Mouse (Mus musculus) embryonic fibroblast, embryonic 13.5 days (primary cell): ENCODE measurements around the gene Creb1.

Source experiments
- CTCF ChIP-seq: IDR thresholded peaks from 2 replicates; pipeline ENCODE4 v1.5.1; 2011; ENCODE audit warnings: mild to moderate bottlenecking, control low read depth, low read length, moderate library complexity, borderline replicate concordance; ENCODE audit not compliant: insufficient read depth
- POLR2A ChIP-seq: IDR thresholded peaks from 2 replicates; pipeline ENCODE4 v1.6.1; 2011; ENCODE audit warnings: low read depth, mild to moderate bottlenecking, control low read depth, low read length, moderate library complexity

- TF ChIP-seq CTCF (no peak), POLR2A (no peak)
Observed at GRCm38 (mm10) chr1:64488521-64489029, 43.9 kb upstream of the Creb1 start.
